Mouse (Mus musculus): ENCODE results near the gene Stx6.

Stx6 gene

DNA sequence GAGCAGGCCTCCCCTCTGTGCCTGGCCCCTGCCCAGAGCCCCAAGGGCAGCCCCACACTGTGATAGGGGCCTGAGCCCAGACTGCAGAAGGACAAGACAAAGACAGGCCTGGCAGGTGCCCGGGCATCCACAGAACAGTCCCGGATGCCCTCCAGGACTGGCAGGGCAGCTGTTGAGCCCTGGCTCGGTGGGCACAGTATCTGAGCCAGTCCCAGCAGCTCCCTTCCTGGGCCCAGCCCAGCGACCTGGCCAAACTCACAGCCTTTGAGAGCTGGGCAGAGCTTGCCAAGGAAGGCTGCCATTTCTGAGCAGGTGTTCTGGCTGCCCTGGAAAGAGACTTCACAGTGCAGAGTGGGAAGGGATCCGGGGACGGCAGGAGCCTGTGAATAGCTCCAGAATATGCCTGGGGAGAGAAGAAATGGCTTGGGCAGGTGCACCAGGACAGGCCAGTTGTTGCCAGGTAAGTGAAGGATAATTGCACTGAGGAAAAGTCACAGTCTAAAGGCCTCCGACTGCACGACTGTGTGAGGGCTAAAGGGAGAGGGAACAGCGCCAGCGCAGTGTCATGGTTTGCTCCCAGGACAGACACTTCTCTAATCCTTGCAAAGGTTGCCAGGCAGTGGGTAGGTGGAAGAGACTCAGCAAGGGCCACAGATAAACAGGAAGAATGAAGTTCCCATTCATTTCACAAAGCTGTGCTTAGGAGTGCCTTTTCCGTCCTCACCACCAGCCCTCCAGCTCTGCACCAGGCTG lies 51.7 kb downstream of the Stx6 start:
- DNase-seq: no peak

DNA sequence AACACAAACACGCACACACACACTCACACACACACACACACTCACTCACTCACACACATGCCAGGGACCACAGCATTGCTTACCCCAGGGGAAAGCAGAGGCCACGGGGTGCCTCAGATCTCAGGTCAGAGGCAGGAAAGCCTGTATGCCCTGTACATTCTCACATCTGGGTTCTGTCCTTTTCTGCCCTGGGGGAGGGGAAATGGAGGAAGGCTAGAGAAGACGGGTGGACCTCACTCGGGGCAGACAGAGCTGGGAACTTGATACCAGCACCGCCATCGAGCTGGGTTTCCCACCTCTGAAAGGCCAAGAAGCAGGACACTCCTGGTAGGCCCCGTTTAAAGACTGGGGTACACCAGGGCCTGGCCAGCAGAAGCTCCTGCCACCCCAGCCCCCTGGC lies 52.5 kb downstream of the Stx6 start:
- no peak for DNase-seq

GRCm38 (mm10) chr1:155212081-155212480 lies 53.6 kb downstream of the Stx6 start:
- DNase-seq: no peak

- no peak for DNase-seq
Observed at GRCm38 (mm10) chr1:155212493-155212892, 54.0 kb downstream of the Stx6 start.

GRCm38 (mm10) chr1:155212936-155213774 lies 54.6 kb downstream of the Stx6 start:
- peak in 1 of 2 experiments; percentile 17 for DNase-seq

DNA sequence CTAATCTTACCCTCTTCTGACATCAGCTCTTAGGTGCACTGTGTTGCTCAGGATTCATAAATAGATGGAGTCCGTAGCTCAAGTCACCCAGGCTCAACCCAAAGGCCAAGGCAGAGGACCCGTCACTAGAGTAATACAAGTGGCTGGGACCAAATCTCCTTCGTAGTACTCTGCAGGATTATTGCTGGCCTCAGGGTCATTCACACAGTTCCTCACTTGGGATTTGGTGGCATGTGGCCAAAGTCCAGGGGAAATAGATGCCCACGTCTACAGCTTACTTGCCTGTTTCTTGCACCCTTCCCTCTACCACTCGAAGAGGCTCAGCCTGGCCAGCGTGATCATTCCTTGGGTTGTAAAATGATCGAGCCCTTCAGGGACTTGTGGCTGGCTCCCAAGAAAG lies 55.4 kb downstream of the Stx6 start:
- DNase-seq: peak in 1 of 2 experiments; percentile 3

DNA sequence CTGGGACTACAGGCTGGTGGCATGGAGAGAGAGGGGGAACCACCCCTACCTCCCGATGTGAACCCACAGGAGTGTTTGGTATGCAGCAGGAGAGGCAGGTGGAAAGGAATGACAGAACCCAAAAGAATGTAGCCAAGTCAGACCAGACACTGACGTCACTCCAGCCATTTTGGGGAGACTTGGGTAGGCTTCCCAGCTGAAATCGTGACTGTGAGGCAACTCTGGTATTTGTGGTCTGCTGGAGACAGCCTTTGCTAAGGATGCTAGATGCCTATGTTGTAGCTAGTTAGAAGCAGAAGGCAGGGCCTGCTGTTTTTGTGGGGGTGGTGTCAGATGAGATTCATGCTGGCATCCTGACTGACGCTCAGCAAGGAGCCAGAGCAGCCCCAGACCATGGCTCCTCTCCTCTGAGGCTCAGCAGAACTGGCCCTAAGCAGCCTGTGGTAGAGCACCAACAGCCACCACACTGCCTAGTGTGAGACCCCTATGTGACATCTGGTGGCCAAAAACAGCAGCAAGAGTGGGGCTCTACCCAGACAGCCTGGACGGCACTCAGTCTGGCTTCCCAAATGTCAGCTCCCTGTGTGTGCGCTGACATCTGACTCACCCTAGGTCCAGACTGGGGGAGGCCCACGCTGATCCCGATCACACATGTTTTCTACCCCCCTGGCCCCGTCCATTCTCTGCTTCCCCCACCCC lies 56.7 kb downstream of the Stx6 start:
- no peak for DNase-seq

GRCm38 (mm10) chr1:155216313-155216712 lies 57.8 kb downstream of the Stx6 start:
- DNase-seq: no peak

DNA sequence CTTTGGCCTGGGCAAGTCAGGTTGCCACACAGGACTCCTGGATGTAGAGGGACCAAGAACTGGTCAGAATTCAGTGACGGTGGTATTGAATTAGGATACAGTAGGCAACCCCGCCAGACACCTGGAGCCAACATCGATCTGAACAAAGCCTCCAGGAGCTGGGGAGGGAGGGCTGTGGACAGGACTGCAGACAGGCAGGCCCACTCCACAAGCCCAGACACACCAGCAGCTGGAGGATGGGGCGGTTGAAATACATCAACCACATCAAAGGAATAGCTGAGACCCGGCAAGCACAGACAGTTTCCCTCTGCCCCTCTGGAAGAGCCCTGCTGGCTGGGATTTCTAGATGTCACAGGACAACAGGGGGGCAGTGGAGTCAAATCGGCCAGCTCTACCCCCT lies 58.3 kb downstream of the Stx6 start:
- no peak for DNase-seq

GRCm38 (mm10) chr1:155217865-155218541 lies 59.5 kb downstream of the Stx6 start:
- peak in 1 of 2 experiments; percentile 62 for DNase-seq

GRCm38 (mm10) chr1:155218924-155219323 lies 60.4 kb downstream of the Stx6 start:
- no peak for DNase-seq

GRCm38 (mm10) chr1:155222101-155222669 lies 63.7 kb downstream of the Stx6 start:
- no peak for DNase-seq

DNA sequence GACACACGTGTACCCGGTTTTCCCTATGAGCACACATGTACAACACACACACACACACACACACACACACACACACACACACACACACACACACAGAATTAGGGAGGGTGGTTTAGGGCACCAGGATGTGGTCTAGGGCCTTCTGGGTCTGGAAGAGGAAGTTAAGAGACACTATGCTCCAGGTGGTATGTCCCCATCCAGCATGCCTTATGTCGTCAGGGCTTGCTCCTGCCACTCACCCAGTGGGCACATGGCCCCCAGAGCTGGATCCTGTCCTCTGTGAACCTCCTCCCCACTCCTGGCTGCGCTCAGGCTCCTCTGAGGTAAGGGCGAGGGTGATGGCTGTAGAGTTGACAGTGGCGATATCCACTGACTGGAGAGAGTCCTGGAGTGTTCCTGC lies 64.5 kb downstream of the Stx6 start:
- peak in 1 of 2 experiments; percentile 46 for DNase-seq

DNA sequence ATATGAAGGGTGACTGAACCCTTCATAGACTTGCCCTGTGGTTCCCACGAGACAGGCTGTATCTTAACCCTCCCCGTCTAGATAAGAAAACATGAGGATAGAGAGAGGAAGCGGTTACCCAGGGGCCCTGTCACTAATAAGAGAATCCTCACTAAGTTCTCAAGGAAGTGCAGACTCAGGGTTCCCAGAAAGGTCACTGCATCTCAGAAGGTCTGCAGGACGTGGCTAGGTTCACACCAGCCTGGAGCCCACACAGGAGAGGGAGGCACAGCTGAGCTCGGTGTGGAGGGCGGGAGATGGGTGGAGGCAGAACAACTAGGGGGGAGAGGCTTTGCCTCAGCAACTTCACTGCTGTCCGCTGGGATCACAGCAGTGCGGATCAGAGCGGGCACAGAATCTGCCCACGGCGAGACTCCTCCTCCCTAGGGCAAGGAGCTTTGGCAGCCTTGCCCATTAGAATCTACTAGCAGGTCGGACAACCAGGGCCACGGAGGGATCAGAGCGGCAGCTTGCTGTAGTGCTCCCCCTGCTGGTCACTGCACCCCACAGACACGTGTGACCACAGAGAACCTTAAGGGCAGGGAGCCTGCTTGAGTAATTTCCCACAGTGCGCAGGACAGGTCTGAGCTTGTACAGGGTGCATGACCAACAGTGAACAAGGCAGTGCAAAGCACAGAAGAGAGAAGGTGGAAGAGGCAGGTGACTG lies 65.5 kb downstream of the Stx6 start:
- peak; percentile 60 to 67 for DNase-seq

DNA sequence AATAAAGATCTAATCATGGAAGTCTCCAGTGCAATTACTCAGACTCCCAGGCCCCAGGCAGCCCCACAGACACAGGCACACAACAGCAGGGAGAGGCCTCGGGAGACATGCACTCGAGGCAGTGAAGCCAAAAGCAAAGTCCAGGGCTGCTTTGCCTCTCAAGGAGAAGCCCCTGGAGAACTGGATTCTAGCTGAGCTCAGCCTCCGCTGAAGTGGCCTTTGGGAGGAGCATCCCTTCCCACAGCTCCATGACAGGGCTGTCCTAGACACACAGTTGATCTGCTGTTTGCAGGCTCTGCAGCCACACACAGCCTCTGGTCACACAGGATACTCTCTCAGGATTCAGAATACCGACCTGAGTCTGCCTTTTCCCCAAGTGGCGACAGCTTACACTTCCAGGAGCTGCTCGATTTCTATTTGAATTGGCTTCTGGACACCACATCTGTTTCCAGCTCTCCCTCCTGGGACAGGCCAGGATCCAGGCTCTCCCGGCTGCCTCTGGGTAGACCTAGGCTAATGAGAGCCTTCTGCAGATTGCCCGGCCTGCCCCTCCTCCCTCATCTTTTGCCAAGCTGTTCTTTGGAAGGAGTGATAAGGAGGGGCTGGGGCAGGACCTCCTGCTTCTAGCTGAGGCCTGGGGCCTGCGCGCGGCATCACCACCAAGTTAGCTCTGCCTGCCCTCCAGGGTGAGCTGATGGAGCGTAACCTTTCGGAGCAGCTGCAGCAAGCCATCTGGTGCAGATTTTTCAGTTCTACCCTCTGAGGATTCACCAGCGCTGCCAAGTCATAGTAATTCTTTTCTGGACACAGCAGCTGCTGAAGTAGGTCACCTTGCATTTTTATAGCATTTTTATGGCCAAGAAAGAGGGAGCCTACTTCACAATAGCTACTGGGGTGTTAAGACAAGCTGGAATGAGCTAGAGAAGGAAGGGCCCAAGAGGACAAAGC lies 71.2 kb downstream of the Stx6 start:
- DNase-seq: no peak

DNA sequence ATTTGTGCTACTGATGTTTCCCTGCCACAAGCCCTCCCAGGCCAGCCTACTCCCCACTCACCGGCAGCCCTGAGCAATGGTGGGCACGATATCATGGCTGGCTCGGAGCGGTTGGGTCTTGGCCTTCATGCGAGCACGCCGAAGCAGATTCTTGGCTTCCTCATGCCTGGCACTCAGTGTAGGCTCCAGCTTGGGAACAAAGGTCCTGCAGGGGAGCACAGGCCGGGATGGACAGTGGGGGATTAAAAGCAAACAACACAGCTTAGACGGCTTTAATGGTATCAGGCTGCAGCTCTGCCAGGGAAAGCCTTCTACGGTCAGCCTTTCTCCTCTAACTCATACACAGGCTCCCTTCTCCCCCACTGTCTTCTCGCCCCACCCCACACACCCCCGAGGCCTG lies 73.9 kb downstream of the Stx6 start:
- DNase-seq: no peak

GRCm38 (mm10) chr1:155232786-155233185 lies 74.3 kb downstream of the Stx6 start:
- DNase-seq: no peak

GRCm38 (mm10) chr1:155233378-155233777 lies 74.9 kb downstream of the Stx6 start:
- no peak for DNase-seq

DNA sequence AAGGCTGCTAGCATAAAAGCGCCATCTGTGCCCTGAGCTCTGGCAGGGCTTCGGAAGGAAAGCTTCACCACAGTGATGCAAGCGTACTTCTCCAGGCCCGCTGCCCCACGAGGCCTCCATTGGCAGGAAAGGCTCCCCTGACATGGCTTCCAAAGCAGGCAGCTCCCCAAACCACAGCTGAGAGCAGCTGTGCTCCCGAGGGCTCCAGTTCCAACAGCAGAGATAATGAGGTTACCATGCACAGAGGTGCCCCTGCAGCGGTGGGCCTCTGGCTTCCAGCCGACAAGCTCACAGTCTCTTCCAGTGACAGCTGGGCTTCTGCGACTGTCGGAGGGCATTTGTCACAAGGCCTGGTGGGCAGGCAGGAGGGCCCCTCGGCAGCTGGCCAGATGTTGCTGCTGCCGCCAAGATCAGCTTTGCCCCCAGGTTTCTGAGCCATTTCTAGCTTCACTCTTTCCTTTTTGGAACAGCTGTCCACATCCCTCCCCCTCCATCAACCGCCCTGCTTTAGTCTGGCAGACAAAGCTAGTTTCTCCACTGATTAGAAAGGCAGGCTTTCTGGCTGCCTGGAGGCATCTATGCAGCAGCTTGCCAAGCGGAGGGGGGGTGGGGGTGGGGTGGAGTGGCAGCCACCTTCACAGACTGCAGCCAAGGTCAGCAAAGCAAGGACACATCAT lies 75.6 kb downstream of the Stx6 start:
- DNase-seq: peak; percentile 49 to 57

- DNase-seq: no peak
Observed at GRCm38 (mm10) chr1:155235641-155236040, 77.1 kb downstream of the Stx6 start.

All from thymus, adult 18-20 months (tissue).